Mouse (Mus musculus) right cerebral cortex, postnatal 36 days (tissue): ENCODE measurements around the gene Ap5b1.

Source experiments
- DNase-seq, 2 experiments: peaks; one replicate each; pipeline ENCODE4 v3.0.0; 2022; ENCODE audit warnings: low spot score in 2 of 2, mixed read lengths in 1 of 2

The Ap5b1 gene

DNA sequence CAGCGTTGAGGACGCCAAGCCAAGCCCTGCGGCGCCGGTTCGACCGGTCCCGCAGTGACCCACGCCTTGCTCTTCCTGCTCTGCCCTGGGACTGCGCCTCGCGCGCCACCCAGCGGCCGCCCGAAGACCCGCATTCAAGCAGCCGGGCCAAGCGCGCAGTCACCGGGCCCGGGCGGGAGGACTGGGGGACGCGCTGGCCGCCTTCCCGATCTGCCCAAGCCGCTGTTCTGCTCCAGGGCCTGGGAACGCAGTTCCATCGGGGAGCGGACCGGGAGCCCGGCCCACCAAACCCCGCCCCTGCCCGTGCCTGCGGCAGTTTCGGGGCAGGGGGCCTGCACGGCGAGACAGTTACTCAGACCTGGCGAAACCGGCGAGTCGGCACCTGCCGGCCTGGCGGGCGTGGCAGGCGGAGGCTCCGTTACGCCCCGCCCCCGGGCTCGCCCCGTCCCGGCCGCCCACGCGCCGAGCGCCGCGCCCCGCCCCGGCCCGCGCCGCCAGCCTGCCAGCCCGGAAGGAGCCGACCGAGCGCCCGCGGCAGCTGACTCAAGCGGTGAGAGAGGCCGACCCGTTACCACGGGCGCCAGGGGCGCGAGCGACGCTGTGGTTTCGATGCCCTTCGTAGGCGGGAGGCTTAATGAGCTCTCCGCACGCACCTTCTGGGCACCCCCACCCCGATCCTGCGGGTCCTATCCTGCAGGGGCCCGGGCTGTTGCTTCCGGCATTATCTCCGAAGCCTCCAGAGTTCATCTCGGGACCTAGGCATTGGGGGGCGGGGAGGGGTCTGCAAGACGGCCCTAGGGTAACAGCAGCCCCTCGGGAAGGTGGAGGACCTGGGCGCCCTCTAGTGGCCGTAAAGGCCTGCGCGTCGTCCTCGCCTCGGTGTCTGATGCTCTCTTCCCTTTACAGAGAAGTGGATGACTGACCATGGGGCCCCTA, at the start of gene Ap5b1:
Gene Ap5b1 (plus strand): TSS at position 492 of the 936 bp plus-strand sequence.
- peak; percentile 67 to 80 for DNase-seq

DNA sequence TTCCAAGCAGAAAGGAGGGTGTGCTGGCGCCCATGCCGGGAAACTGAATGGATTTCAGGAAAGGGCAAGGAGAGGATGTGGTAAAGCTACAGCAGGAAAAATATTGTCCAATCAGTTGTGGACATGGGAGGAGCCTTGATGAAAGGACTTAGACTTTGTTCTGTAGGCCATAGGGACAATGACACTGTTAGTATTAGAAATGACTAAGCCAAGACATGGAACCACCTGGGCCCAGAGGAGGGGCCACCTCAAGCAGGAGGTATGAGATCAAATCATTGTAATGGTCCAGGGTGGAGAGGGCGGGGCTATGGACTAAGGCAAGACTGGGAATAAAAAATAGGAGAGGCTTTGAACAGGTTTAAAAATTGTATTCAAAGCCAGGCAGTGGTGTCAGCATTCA, 49.1 kb upstream of the Ap5b1 start:
- no peak for DNase-seq

DNA sequence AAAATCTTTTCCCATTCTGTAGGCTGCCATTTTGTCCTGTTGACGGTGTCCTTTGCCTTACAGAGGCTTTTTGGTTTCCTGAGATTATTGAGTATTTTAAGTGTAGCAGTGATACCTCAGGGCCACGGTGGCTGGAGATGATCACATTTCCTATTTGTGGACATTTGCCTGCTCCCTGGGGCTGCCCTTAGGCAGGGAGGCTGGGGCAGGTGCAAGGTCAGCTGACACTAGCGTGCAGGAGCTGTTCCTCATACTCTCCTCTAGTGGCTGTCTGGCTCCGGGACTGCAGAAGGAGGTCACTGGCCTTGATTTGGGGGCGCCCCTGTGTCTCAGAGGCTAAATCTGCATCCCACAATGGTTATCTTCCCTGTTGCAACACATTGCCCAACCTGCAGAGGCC, 42.6 kb upstream of the Ap5b1 start:
- no peak for DNase-seq

DNA sequence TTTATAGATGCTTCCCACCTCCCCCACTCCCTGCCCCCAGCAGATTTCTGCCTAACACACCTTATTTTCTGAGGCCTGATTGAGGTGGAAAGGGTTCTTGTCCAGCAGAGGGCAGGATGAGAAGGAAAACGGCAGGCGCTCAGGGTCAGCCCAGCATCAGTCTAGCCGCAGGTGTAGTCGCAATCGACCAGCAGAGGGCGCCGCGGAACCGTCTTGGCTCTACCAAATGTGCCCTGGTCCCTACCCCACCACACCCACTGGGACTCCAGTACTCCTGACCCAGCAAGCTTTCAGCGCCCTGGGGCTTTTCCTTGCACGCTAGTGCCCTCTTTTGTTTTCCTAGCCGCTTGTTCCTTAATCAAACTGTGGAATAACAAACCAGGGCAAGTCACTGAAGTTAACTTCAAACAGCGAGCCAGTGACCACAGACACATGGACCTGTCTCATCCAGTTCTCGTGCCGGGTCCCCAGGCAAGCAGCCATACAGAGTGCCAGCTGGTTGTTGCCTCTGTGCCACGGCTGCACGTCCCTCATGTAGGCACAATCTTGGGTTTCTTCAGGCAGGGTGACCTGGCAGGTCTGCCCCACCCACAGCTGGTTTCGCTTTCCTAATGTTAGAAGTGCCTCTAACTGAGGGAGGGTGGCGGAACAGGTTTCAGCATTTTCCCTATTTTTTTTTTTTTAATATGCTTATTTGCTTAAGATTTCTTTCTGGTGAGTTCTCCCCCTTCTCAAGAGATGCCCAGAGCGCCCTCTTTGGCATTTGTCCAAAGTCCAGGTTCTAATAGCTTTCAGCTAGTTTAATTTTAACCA, 38.3 kb upstream of the Ap5b1 start:
- peak; percentile 83 to 84 for DNase-seq

DNA sequence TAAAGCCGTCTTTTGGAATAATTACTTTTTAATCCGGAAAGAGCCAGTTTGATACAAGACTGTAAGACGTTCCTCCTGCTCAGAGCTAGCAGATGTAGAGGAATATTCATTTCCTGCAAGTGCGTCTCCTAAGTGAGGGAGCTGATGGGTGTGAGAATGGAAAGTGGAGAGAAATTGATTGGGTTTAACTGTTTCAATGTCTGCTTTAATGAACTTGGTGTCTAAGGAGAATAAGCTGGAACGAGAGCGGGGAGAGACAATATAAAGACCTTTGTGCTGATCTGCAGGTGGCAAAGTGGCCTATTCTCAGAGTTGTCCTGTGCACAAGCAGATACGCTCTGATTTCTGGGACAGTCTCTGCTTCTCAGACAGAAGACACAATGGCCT, 37.7 kb upstream of the Ap5b1 start:
- DNase-seq = no peak

DNA sequence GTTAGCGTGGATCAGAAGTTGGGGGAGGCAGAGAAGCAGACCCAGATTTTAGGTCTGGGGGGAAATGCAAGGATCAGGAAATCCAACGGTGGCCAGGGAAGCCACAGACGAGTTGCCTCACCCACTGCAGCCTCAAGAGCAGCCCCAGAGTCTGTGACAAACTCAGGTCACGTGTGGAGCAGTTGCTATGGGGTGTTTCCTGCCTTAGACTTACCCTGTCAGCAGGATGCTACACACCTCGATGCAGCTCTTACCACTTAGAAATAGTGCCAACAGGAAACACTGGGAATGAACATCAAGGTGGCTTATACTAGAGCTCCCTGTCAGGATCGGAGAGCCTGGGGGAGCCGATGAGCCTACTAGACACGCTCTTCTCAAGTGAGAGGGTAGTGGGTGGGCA, 35.3 kb upstream of the Ap5b1 start:
- DNase-seq = no peak

DNA sequence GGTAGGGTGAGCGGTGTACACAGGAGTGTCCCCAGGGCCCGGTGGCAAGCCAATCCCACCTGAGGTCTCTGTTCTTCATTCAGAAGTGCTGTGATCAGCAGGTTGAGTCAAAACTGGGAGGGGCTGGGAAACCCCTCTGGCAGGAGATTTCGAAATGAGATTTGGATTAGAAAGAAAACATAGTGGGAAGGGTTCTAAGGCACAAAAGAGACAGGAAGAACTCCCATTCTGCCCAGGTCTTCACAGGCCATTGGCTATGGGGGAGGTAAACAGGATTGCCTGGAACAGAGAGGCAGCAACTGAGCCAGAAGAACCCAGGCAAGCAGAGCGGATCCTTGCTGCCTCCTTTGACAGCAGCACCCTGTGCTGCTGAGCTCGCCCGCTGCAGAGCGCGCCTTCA, 29.0 kb upstream of the Ap5b1 start:
- no peak for DNase-seq

DNA sequence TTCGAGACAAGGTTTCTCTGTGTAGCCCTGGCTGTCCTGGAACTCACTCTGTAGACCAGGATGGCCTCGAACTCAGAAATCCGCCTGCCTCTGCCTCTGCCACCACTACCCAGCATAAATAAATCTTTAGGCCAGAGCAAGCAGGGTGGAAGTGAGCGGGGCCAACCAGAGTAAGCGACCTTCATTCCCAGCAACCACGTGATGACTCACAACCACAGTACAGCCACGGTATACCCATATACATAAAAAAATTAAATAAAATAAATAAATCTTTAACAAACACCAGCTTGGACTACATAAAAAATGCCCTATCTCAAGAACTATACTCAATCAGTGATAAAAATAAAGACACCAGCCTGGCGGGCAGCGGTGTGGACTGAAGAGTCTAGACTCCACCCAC, 24.5 kb upstream of the Ap5b1 start:
- no peak for DNase-seq

DNA sequence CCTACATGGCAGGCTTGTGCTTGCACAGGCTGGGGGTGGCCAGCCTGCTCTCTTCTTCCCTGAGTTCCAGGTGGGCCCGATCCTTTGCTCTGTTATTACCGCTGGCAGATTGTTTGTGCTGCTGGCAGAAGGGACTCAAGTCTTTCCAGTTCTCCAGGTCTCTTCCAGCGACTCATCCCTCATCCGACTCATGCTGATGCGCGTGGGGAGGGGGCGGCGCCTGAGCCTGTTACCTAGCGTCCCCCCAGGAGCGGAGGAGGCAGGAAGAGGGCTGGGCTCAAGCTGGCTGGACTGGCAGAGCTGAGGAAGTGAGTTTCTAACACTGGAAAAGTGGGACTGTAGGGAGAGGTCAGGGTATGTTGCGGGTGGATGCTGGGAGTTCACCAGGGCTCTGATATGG, 23.8 kb upstream of the Ap5b1 start:
- DNase-seq = no peak

DNA sequence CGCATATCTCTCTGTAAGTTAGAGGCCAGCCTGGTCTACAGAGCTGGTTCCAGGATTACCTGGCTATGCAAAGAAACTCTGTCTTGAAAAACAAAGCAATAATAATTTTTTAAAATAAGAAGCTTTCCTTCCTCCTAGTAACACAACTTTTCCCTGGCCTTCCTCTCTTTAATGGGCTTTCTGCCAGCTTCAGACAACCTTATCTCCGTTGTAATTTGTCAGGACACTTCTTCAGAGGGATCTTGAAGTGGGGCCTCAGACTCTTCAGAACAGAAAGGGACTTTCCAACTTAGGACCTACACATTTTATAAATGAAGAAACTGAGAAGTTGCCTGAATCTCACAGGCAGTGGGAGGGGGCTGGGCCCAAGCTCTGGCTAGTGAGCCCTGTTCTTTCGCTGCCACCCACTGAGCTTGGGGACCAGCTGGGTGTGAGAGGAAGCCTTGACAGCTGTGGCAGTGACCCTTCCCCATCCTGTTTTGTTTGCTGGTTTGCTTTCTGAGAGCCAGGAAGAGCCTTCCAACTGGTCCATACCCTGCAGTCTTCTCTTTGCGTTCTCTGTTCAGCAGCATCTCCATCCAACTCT, 20.3 kb upstream of the Ap5b1 start:
- no peak for DNase-seq

DNA sequence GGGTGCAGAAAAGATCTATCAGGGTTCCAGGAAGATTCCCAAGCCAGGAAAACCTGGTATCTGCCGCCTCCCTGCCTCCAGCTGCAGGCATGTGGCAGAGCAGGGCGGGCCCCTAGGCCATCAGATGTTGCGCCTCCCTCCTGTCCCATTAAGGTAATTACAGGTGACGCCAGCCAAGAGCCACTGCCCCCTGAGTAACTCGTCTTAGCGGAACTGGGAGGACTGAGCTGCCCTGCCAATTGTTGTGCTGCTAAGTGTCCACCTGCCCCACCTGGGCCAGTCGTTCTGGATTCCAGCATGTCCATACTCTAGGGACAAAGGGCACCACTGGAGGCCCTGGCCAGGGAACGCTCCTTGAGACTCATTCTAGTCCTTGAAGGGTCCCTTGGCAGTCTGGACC, 14.0 kb upstream of the Ap5b1 start:
- no peak for DNase-seq

DNA sequence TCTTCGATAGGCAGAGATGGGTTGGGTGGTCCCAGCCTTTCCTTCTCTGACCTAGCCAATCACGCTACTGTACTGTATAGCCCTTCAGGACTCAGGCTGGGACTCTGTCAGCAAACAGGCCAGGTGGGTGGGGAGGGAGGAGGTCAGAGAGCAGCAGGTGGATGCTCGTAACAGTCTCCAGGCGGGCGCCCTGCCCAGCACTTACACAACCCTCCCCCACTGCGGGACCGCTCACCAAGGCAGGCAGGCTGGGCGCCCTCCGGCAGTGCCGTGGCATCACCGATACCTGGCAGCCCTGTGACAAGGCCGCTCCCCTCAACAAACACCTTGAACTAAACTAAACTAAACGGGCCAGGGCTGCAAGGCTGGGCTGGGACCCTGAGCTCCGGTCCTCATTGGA, 13.6 kb upstream of the Ap5b1 start:
- DNase-seq = no peak

DNA sequence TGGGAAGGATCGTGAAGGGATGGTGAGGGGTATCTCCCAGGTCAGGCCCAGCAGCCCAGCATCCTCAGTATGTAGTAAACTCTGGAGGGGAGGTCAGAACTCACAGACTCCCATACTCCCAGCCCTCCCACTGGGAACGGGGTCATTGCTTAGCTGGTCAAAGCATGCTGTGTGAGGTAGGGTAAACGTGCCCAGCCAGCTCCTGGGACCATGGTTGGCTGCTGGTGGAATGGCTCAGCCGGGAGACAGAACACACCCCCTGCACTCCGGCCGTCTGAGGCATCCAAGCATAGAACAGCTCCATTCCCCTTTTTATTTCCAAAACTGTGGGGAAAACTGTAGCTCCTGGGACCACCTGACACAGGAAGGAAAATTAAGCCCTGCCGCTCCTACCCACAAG, 9.7 kb upstream of the Ap5b1 start:
- DNase-seq = no peak

DNA sequence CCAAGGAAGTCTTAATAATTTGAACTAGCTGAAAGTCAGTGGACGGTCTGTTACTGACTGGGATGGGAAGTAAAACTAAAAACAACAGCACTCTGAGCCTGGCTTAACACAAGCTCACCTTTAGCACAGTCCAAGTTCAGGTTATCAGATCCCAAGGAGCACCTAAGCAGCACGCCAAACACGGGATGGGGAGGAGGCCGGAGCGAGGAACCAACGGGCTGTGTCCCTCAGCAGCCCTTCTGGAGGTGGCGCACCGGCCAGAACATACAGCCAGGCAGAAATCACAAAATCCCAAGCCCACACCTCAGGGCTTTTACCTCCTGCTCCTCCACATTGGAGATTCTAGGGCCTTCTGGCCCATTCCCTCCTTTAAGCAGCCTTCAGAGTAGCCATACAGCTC, 9.1 kb upstream of the Ap5b1 start:
- no peak for DNase-seq

DNA sequence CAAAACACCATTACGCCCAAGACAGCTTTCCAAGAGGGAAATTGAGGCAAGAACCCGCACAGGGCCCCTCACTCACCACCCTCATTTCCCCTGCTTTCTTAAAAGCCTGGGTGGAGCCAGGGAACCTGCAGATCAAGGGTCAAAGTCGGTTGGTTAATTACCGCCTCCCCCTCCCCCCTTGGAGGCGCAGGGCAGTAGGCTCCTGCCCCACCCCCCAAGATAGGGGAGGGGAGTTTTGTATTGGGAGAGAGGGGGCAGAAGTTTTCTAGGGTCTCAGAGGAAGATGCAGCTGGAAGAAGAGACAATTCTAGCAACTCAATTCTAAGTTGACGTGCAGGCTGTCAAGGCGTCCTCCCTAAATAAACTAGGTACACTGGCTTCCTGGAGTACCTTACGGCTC, 8.6 kb upstream of the Ap5b1 start:
- DNase-seq = no peak

DNA sequence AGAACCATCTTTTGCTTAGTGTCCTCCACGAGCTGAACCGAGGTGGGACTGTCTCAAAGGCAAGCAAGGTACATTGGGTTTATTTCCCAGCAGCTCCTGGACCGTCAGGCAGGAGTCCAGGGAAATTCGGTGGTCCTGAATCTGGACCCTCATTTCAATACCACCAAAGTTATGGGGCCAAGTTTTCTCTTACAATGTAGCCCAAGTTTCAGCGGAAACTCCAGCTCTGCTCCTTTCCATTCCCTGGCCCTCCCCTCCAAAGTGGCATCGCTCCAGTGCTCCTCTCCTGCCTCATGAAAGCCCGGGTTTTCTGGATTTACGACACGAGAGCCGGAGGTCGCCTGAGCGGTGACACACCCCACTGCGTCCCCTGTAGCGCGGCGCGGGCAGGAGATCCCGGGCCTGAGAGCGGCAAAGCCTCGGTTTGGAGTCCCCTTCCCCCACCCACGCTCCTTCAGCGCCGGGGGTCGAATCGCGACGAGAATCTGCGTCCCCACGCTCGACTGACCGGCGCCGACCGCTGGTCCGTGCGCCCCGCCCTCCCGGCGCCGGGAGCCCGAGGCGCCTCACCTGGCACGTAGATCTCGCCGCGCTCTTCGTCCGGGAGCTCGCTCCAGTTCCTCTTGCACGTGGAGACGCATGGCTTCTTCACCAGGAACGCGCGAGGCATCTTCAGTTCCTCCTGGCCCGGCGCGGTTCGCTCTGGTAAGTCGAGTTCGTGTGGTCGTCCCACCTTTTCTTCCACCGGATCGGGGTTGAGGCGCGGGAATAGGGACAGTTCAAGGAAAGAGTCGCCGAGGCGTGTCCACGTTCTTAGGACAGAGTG, 8.0 kb upstream of the Ap5b1 start:
- no peak for DNase-seq

DNA sequence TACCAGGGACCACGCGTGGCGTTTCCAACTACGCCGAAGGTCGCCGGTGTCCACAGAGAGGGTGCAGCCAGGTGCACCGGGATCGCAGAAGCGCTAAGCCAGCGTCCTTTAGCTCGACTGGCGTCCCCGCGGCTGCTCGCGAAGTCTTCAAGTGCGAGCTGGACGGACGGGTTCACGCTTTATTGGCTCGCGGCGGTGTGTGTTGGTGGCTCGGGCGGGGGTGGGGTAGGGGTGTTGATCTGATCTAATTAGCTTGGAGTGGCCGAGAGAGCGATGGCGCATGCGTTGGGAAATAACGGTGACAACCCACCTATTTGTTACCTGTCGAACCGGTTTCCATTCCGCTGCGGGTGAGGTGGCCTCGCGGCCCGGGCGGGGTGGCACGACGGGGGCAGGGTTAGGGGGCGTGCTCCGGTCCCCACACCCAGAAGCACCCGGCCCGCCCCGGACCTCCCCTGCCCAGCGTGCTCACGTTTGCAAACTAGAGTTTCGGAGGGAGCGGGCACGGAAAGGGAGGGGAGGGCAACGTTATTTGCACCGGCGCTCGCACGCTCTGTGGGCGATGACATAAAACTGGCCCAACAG, 7.3 kb upstream of the Ap5b1 start, which contains the start of gene Ovol1:
Gene Ovol1 (minus strand): TSS at position 190 of the 585 bp plus-strand sequence.
- DNase-seq = no peak

DNA sequence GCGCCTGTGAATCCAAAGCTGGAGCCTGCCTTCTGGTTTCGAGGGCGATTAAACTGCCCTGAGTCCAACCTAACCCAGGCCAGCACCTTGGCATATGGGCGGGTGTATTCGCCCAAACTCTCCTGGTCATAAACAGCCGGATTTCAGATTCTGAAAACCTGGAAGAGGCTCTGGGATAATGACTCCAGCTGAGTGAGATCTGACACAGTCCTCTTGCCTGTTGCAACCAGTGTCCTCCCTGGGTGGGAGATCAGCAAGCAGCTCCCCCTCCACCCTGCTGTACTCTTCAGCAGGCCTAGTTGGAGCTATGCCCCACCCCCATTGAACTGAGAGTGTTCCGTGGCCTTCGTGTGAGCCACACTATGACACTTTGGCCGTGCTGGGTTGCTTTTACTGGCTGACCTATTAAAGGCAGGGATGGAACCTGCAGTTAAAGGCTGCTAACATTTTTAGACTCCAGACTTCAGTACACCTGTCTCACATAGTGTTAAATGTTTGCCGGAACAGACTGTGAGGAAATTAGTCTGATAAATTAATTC, 6.5 kb upstream of the Ap5b1 start:
- no peak for DNase-seq

DNA sequence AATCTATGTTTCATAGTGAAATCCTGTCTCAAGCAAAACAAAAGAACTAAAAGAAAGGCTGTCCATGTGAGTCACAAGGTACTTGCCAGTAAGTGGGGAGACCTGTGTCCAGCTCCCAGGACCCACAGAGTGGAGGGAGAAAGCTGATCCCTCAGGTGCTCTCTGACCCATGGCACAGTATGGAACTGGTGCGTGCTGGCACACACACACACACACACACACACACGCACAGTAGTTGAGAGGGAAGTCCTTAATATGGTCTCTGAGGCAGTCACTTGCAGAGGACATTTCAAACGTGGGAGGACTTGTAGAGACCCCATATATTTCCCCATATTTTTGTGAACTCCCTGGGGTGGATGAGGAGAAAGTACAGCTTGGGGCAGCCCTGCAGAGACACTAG, 5.9 kb upstream of the Ap5b1 start:
- DNase-seq = no peak

DNA sequence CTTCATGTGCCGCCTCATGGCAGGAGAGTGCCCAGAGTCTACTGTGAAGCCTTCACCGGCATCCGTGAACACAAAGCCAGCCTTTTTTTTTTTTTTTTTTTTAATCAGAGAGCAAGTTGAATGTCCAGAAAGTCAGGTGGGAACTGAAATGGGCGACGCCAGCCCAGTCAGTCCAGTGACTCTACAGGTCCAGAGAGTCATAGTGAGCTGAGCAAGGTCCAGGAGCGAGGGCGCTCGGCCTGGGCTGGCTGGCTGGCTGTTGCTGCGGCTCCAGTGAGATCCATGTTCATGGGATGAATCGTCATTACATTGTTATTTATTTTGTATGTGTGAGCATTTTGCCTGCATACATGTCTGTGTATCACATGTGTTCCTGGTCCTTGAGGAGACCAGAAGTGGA, 5.0 kb upstream of the Ap5b1 start:
- no peak for DNase-seq

DNA sequence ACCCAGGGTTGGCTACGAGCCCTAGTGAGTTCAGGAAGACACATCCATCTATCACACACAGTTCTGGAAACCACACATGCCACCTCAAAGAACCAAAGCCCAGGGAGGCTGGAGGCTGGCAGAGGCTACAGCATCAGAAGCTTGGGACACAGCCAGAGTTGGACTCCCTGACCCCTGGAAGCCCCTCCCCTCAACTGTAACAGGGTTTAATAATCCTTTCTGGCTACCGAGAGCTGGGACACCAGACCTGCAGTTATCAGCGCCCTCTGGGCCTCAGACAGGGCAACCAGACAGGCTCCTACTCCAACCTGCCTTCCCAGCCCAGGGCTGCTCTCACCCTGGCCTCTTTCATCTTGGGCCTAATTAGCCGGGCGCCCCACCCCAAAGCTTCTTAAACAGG, 1.5 kb upstream of the Ap5b1 start:
- DNase-seq = no peak
